Mouse (Mus musculus) liver, adult 2 months (tissue): ENCODE results near the gene Brf1.

Source experiments
- CTCF ChIP-seq: fragments of 200-500 bp; IDR thresholded peaks from 2 replicates; pipeline ENCODE4 v1.5.1; 2011; ENCODE audit warnings: low read depth, low read length, control low read depth
- POLR2A ChIP-seq: fragments of 200-500 bp; IDR thresholded peaks from 2 replicates; pipeline ENCODE4 v1.6.1; 2011; ENCODE audit warnings: low read length, control low read depth; ENCODE audit not compliant: insufficient read depth; ENCODE audit errors: extremely low read depth

DNA sequence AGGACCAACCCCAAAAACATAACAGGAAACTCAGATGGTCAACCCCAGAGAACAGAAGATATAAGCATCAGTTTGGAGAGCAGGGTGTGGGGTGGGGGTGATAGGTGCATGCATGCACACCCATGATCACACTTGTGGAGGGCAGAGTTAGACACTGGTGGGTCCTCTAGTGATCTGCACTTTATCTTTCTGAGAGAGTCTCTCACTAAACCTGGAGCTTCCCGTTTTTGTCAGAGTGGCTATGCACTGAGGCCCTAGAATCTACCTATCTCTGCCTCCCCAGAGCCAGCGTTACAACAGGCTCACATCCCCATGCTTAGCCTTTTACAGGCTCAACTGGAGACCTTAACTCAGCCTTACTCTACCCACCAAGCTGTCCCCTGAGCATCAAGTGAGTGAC lies 9.1 kb downstream of the Brf1 start:
- TF ChIP-seq POLR2A = no peak
- TF ChIP-seq CTCF = no peak
